Mouse (Mus musculus) lung, postnatal 0 days (tissue): Measurements from ENCODE around the gene Vash1. TPM values are rescaled to one million over a fixed set of nuclear protein-coding genes. Genes with fewer than 3 reads are reported as not detected.
A peak's percentile ranks its signal among the peaks of the same experiment; 100 is the strongest.

Source experiments
- ATAC-seq: fragments of 200-750 bp; cut with Nextera tagmentation; 2 replicates; pipeline ENCODE4 v1.8.0; 2017; ENCODE audit warnings: moderate library complexity
- DNase-seq: peaks from one replicate; pipeline ENCODE4 v3.0.0-alpha.2; 2016; ENCODE audit warnings: low spot score
- H3K27ac ChIP-seq: fragments of 300-500 bp; sonication (generic); 2 replicates; pipeline ENCODE4 v1.5.1; 2014; ENCODE audit warnings: antibody characterized with exemption, mild to moderate bottlenecking, low read length, mixed read lengths
- H3K27me3 ChIP-seq: fragments of 300-500 bp; sonication (generic); replicated peaks from 2 replicates; pipeline ENCODE4 v1.6.1; 2014; ENCODE audit warnings: low read length, mixed read lengths; ENCODE audit not compliant: insufficient read depth
- H3K36me3 ChIP-seq: fragments of 300-500 bp; sonication (generic); 2 replicates; pipeline ENCODE4 v1.6.1; 2014; ENCODE audit warnings: low read length, mixed read lengths; ENCODE audit not compliant: insufficient read depth
- H3K4me1 ChIP-seq: fragments of 300-500 bp; sonication (generic); 2 replicates; pipeline ENCODE4 v1.6.1; 2014; ENCODE audit warnings: antibody characterized with exemption, low read depth, low read length, mixed read lengths; ENCODE audit not compliant: insufficient read depth
- H3K4me2 ChIP-seq: fragments of 300-500 bp; sonication (generic); replicated peaks from 2 replicates; pipeline ENCODE4 v1.6.1; 2014; ENCODE audit warnings: low read depth, mild to moderate bottlenecking, low read length, moderate library complexity, mixed read lengths
- H3K4me3 ChIP-seq: fragments of 300-500 bp; sonication (generic); 2 replicates; pipeline ENCODE4 v1.5.1; 2014; ENCODE audit warnings: low read depth, low read length
- H3K9ac ChIP-seq: fragments of 300-500 bp; sonication (generic); replicated peaks from 2 replicates; pipeline ENCODE4 v1.6.1; 2014; ENCODE audit warnings: low read depth, mild to moderate bottlenecking
- H3K9me3 ChIP-seq: fragments of 300-500 bp; sonication (generic); 2 replicates; pipeline ENCODE4 v1.6.1; 2016; ENCODE audit warnings: low read length, mixed read lengths
- CTCF ChIP-seq: IDR thresholded peaks from 2 replicates; pipeline ENCODE4 v1.5.1; 2016; ENCODE audit warnings: antibody characterized with exemption, mild to moderate bottlenecking
- EP300 ChIP-seq: IDR thresholded peaks from 2 replicates; pipeline ENCODE4 v1.6.1; 2016; ENCODE audit warnings: antibody characterized with exemption, mild to moderate bottlenecking, control low read depth
- WGBS: fragments of 180-500 bp; shearing (Covaris S2); extraction: QIAGEN DNeasy Blood & Tissue Kit; methylation state at CpG from one replicate; pipeline ENCODE4 v1.1.7; 2014; 5-methylcytosine and 5-hydroxymethylcytosine counted together
- polyA plus RNA-seq: library from polyadenylated mRNA; unstranded; fragments of >200 nt; fragmentation: Nextera tagmentation; extraction: Ambion mirVana; gene quantifications from 2 replicates; pipeline ENCODE4 v1.2.1, GENCODE M21; 2015

Vash1 gene
- polyA plus RNA-seq, 1 experiment from 2014 or later: 9.0 TPM

DNA sequence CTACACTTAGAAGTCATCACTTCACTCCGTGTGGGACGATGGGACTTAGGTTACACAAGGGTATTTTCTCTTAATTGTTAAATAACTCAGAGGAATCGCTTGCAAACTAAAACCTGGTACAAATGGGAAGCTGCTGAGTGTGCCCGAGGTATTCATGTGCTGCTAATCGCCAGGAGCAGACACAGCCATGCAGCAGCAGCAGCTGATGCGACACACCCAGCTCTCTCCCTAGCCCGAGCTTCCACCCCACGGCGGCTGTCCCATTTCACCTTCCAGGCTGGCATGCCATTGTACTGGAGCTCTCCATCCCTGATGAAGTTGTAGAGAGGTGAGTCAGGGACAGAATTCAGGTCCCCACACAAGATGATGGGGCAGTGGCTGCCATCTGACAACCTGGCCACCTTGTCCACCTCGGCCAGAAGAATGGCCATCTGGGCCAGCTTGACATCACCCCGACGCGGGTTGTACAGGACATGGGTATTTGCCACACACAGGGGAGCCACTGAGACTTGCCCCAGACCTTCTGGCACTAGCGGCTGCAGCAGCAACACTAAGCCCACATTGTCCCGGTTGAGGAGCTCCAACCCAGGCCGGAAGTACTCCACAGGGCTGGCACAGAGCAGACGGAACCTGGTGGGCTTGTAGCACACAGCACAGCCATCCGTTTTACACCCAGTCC is 41.6 kb downstream of the Vash1 start:
- no peaks in the 10 kb centered on the region for H3K36me3 ChIP-seq
- H3K4me3 ChIP-seq: no peak overlapping the region
- H3K9me3 ChIP-seq: no peaks in the 10 kb centered on the region
- no peaks in the 10 kb centered on the region for H3K27me3 ChIP-seq
- no peak overlapping the region for H3K9ac ChIP-seq
- 83% methylated on average over 18 of the region's 18 CpGs for WGBS
- DNase-seq (no peak), ATAC-seq (no peak)
- H3K4me2 ChIP-seq: no peak overlapping the region
- no peaks in the 10 kb centered on the region for H3K4me1 ChIP-seq
- no peak overlapping the region for H3K27ac ChIP-seq
- no peak for TF ChIP-seq CTCF
- TF ChIP-seq EP300: no peak

- TF ChIP-seq EP300 (no peak), CTCF (no peak)
- 63% methylated on average over 5 of the region's 5 CpGs for WGBS
- no peak overlapping the region for H3K4me3 ChIP-seq
- H3K36me3 ChIP-seq: no peaks in the 10 kb centered on the region
- H3K27ac ChIP-seq: no peak overlapping the region
- no peak for DNase-seq
- H3K9me3 ChIP-seq: no peaks in the 10 kb centered on the region
- no peaks in the 10 kb centered on the region for H3K4me1 ChIP-seq
- ATAC-seq: no peak
- no peak overlapping the region for H3K4me2 ChIP-seq
- H3K27me3 ChIP-seq: no peaks in the 10 kb centered on the region
- no peak overlapping the region for H3K9ac ChIP-seq
These were observed 43.0 kb downstream of the Vash1 start for GRCm38 (mm10) chr12:86721453-86721852.

- no peak overlapping the region for H3K4me3 ChIP-seq
- H3K9me3 ChIP-seq: no peaks in the 10 kb centered on the region
- DNase-seq: no peak
- no peaks in the 10 kb centered on the region for H3K36me3 ChIP-seq
- H3K27ac ChIP-seq: no peak overlapping the region
- no peaks in the 10 kb centered on the region for H3K4me1 ChIP-seq
- H3K4me2 ChIP-seq: no peak overlapping the region
- 82% methylated on average over 2 of the region's 2 CpGs for WGBS
- TF ChIP-seq CTCF (no peak), EP300 (no peak)
- no peak overlapping the region for H3K9ac ChIP-seq
- no peak for ATAC-seq
- H3K27me3 ChIP-seq: no peaks in the 10 kb centered on the region
These were observed 45.8 kb downstream of the Vash1 start for GRCm38 (mm10) chr12:86724300-86724699.

DNA sequence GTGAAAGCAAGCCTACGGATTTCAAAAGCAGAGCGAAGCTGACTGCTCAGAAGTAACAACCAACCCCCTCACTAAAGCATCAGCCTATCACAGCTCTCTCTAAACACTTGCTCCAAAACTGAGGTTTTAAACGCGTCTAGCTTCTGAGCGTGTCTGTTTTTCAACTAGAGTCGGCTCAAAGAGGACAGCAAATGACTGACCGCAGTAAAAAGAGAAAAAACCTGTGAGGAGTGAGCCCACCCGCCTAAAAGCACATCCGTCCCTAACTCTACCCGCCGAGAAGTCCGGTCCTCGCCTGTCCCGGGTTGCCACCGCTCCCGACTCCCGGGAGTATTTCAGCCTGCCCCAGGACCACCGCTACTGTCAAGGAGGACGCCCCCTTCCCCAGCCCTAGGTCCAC is 47.2 kb downstream of the Vash1 start:
- peak overlapping the region; percentile 48 for H3K9ac ChIP-seq
- H3K4me3 ChIP-seq: peak overlapping the region; percentile 68
- TF ChIP-seq CTCF: no peak
- no peak for TF ChIP-seq EP300
- no peaks in the 10 kb centered on the region for H3K36me3 ChIP-seq
- H3K27me3 ChIP-seq: no peaks in the 10 kb centered on the region
- 0% methylated on average over 18 of the region's 19 CpGs for WGBS
- peak overlapping the region; percentile 95 for H3K4me2 ChIP-seq
- peak overlapping the region; percentile 62 for H3K27ac ChIP-seq
- H3K4me1 ChIP-seq: no peaks in the 10 kb centered on the region
- DNase-seq: peak; percentile 46
- H3K9me3 ChIP-seq: no peaks in the 10 kb centered on the region
- peak; percentile 18; the same call in 1 of the 2 replicates for ATAC-seq

- ATAC-seq: peak; percentile 99
These were observed 47.7 kb downstream of the Vash1 start, which contains the start of gene Angel1 for GRCm38 (mm10) chr12:86726120-86726640. Angel1 (minus strand) TSS chr12:86726460.

GRCm38 (mm10) chr12:86734319-86734810 is 55.9 kb downstream of the Vash1 start, which contains the start of gene Lrrc74a:
Lrrc74a (plus strand) TSS chr12:86734369.
- ATAC-seq: no peak
- H3K4me2 ChIP-seq: no peak within 1 kb of the TSS
- no peak within 1 kb of the TSS for H3K27ac ChIP-seq
- no peak for TF ChIP-seq CTCF
- no peak for TF ChIP-seq EP300
- H3K36me3 ChIP-seq: no peaks in the 10 kb centered on the region
- no peak within 1 kb of the TSS for H3K9ac ChIP-seq
- H3K4me1 ChIP-seq: no peaks in the 10 kb centered on the region
- no peak for DNase-seq
- no peaks in the 10 kb centered on the region for H3K9me3 ChIP-seq
- H3K27me3 ChIP-seq: no peaks in the 10 kb centered on the region
- no peak within 1 kb of the TSS for H3K4me3 ChIP-seq
- WGBS: 79% methylated on average over 8 of the region's 8 CpGs

More at GRCm38 (mm10) chr12:86726120-86726640, 47.7 kb downstream of the Vash1 start, which contains the start of gene Angel1:
- Histone ChIP-seq H3K27me3 (no peaks in the 10 kb centered on the region), H3K4me2 (peak within 1 kb of the TSS; percentile 95), H3K4me3 (peak within 1 kb of the TSS; percentile 68), H3K36me3 (no peaks in the 10 kb centered on the region), H3K9ac (peak within 1 kb of the TSS; percentile 48), H3K27ac (peak within 1 kb of the TSS; percentile 62), H3K4me1 (no peaks in the 10 kb centered on the region), H3K9me3 (no peaks in the 10 kb centered on the region)
- under 1% methylated on average over 41 of the region's 44 CpGs for WGBS
- DNase-seq: peak; percentile 97
- no peak for TF ChIP-seq EP300
- peak; percentile 21; the same call in 1 of the 2 replicates for TF ChIP-seq CTCF

Other genes starting within 250 kb of the Vash1 start
- gene Angel1, start 47.8 kb downstream of the Vash1 start, polyA plus RNA-seq: 4.2 and 5.2 TPM in 2 replicates
- not detected in 2 replicates for gene Lrrc74a, start 55.7 kb downstream of the Vash1 start, polyA plus RNA-seq
- 39.5 and 49.1 TPM in 2 replicates for gene Irf2bpl, start 206.1 kb downstream of the Vash1 start, polyA plus RNA-seq